Mouse (Mus musculus) liver, adult 2 months (tissue): Measurements from ENCODE around the gene Dcun1d4. TPM values are rescaled to one million over a fixed set of nuclear protein-coding genes. Genes with fewer than 3 reads are reported as not detected.

Experiments
- DNase-seq: peaks from one replicate; pipeline ENCODE4 v3.0.0-alpha.2; 2011; ENCODE audit warnings: low read depth, low spot score; ENCODE audit errors: extremely low read depth
- H3K27ac ChIP-seq: fragments of 200-500 bp; replicated peaks from 2 replicates; pipeline ENCODE4 v1.5.1; 2012; ENCODE audit warnings: low read depth, mild to moderate bottlenecking, control low read depth, inconsistent platforms, low read length; ENCODE audit not compliant: insufficient read depth
- H3K27me3 ChIP-seq: fragments of 200-500 bp; 2 replicates; pipeline ENCODE4 v1.6.1; 2012; ENCODE audit warnings: mild to moderate bottlenecking, moderate library complexity, low read length, inconsistent platforms; ENCODE audit not compliant: control insufficient read depth, insufficient read depth
- H3K36me3 ChIP-seq: fragments of 200-500 bp; 2 replicates; pipeline ENCODE4 v1.6.1; 2012; ENCODE audit warnings: low read length, inconsistent platforms; ENCODE audit not compliant: control insufficient read depth, insufficient read depth
- H3K4me1 ChIP-seq: fragments of 200-500 bp; 2 replicates; pipeline ENCODE4 v1.6.1; 2011; ENCODE audit warnings: low read length; ENCODE audit not compliant: control insufficient read depth, insufficient read depth
- H3K4me3 ChIP-seq: fragments of 200-500 bp; 2 replicates; pipeline ENCODE4 v1.5.1; 2011; ENCODE audit warnings: low read depth, mild to moderate bottlenecking, control low read depth, low read length, moderate library complexity; ENCODE audit not compliant: insufficient read depth
- H3K79me2 ChIP-seq: fragments of 200-500 bp; 2 replicates; pipeline ENCODE4 v1.6.1; 2012; ENCODE audit warnings: inconsistent platforms, mild to moderate bottlenecking, low read length, moderate library complexity; ENCODE audit not compliant: control insufficient read depth, insufficient read depth
- H3K9ac ChIP-seq: fragments of 200-500 bp; 2 replicates; pipeline ENCODE4 v1.6.1; 2012; ENCODE audit warnings: low read depth, mild to moderate bottlenecking, control low read depth, inconsistent platforms, low read length
- CTCF ChIP-seq: fragments of 200-500 bp; IDR thresholded peaks from 2 replicates; pipeline ENCODE4 v1.5.1; 2011; ENCODE audit warnings: low read depth, low read length, control low read depth
- POLR2A ChIP-seq: fragments of 200-500 bp; IDR thresholded peaks from 2 replicates; pipeline ENCODE4 v1.6.1; 2011; ENCODE audit warnings: low read length, control low read depth; ENCODE audit not compliant: insufficient read depth; ENCODE audit errors: extremely low read depth
- WGBS: fragments of 180-500 bp; shearing (Covaris S2); methylation state at CpG from one replicate; pipeline ENCODE4 v1.1.7; 2018; 5-methylcytosine and 5-hydroxymethylcytosine counted together
- polyA plus RNA-seq: library from polyadenylated mRNA; depleted of rRNA; stranded (reverse); fragments of >200 nt; gene quantifications from 2 replicates; pipeline ENCODE4 v1.2.3, GENCODE M21; 2012
- total RNA-seq: library from RNA; depleted of rRNA; stranded (reverse); fragments of >200 nt; gene quantifications from 2 replicates; pipeline ENCODE4 v1.2.3, GENCODE M21; 2014

Gene Dcun1d4
- total and polyA plus RNA-seq, 2 experiments, result 8.2 to 13.6 TPM

GRCm38 (mm10) chr5:73518424-73519211 lies 37.8 kb downstream of the Dcun1d4 start:
- DNase-seq, result no peak
- 97% methylated on average over 8 of the region's 8 CpGs for WGBS
- no peak overlapping the region for H3K4me3 ChIP-seq
- no peaks in the 10 kb centered on the region for H3K27me3 ChIP-seq
- H3K9ac ChIP-seq, result no peak overlapping the region
- peaks cover 5% of the 10 kb centered on the region; the same call in 1 of the 2 replicates for H3K79me2 ChIP-seq
- H3K36me3 ChIP-seq, result peaks cover 35% of the 10 kb centered on the region
- H3K27ac ChIP-seq, result no peak overlapping the region
- TF ChIP-seq POLR2A (no peak), CTCF (no peak)
- H3K4me1 ChIP-seq, result no peaks in the 10 kb centered on the region; the same call in 1 of the 2 replicates

- no peak overlapping the region for H3K9ac ChIP-seq
- DNase-seq, result no peak
- H3K27me3 ChIP-seq, result no peaks in the 10 kb centered on the region
- H3K27ac ChIP-seq, result no peak overlapping the region
- peaks cover 35% of the 10 kb centered on the region for H3K36me3 ChIP-seq
- no peaks in the 10 kb centered on the region; the same call in 1 of the 2 replicates for H3K4me1 ChIP-seq
- H3K79me2 ChIP-seq, result peaks cover 5% of the 10 kb centered on the region; the same call in 1 of the 2 replicates
- WGBS, result 90% methylated on average over 4 of the region's 4 CpGs
- no peak overlapping the region for H3K4me3 ChIP-seq
- TF ChIP-seq CTCF (no peak), POLR2A (no peak)
These were observed 40.0 kb downstream of the Dcun1d4 start for GRCm38 (mm10) chr5:73520787-73521186.

GRCm38 (mm10) chr5:73523227-73523626 lies 42.4 kb downstream of the Dcun1d4 start:
- H3K27ac ChIP-seq, result no peak overlapping the region
- peaks cover 2% of the 10 kb centered on the region; the same call in 1 of the 2 replicates for H3K79me2 ChIP-seq
- H3K36me3 ChIP-seq, result peaks cover 42% of the 10 kb centered on the region
- no peaks in the 10 kb centered on the region for H3K27me3 ChIP-seq
- no peak overlapping the region for H3K4me3 ChIP-seq
- no peak for DNase-seq
- WGBS, result 36% methylated on average over 10 of the region's 10 CpGs
- no peaks in the 10 kb centered on the region; the same call in 1 of the 2 replicates for H3K4me1 ChIP-seq
- no peak for TF ChIP-seq CTCF
- no peak for TF ChIP-seq POLR2A
- no peak overlapping the region for H3K9ac ChIP-seq

- no peak for DNase-seq
- Histone ChIP-seq H3K79me2 (no peaks in the 10 kb centered on the region; the same call in 1 of the 2 replicates), H3K9ac (no peak overlapping the region), H3K27ac (no peak overlapping the region), H3K27me3 (no peaks in the 10 kb centered on the region), H3K36me3 (peaks cover 42% of the 10 kb centered on the region), H3K4me1 (no peaks in the 10 kb centered on the region; the same call in 1 of the 2 replicates), H3K4me3 (no peak overlapping the region)
- TF ChIP-seq CTCF (no peak), POLR2A (no peak)
- WGBS, result 56% methylated on average over 4 of the region's 4 CpGs
These were observed 43.6 kb downstream of the Dcun1d4 start for GRCm38 (mm10) chr5:73524300-73525000.

GRCm38 (mm10) chr5:73532222-73532621 lies 51.4 kb downstream of the Dcun1d4 start:
- no peaks in the 10 kb centered on the region for H3K4me1 ChIP-seq
- WGBS, result 86% methylated on average over 1 of the region's 1 CpGs
- TF ChIP-seq CTCF (no peak), POLR2A (no peak)
- H3K27me3 ChIP-seq, result no peaks in the 10 kb centered on the region
- H3K36me3 ChIP-seq, result peaks cover 10% of the 10 kb centered on the region
- no peak overlapping the region for H3K27ac ChIP-seq
- DNase-seq, result no peak
- H3K9ac ChIP-seq, result no peak overlapping the region
- no peak overlapping the region for H3K4me3 ChIP-seq
- H3K79me2 ChIP-seq, result no peaks in the 10 kb centered on the region
